Mouse (Mus musculus) liver, postnatal 0 days (tissue): ENCODE results near the gene Luc7l2. TPM values are rescaled to one million over a fixed set of nuclear protein-coding genes. Genes with fewer than 3 reads are reported as not detected.
A peak's percentile ranks its signal among the peaks of the same experiment; 100 is the strongest.

ENCODE experiments used
- ATAC-seq: fragments of 200-750 bp; cut with Nextera tagmentation; 2 replicates; pipeline ENCODE4 v1.8.0; 2017; ENCODE audit warnings: mild to moderate bottlenecking, moderate library complexity
- DNase-seq: peaks from one replicate; pipeline ENCODE4 v3.0.0-alpha.2; 2016
- H3K27ac ChIP-seq: fragments of 300-500 bp; sonication (generic); 2 replicates; pipeline ENCODE4 v1.5.1; 2014; ENCODE audit warnings: antibody characterized with exemption, moderate library complexity, mild to moderate bottlenecking, low read depth
- H3K27me3 ChIP-seq: fragments of 300-500 bp; sonication (generic); 2 replicates; pipeline ENCODE4 v1.6.1; 2014; ENCODE audit warnings: low read length, control low read depth, mixed read lengths; ENCODE audit not compliant: insufficient read depth
- H3K36me3 ChIP-seq: fragments of 300-500 bp; sonication (generic); replicated peaks from 2 replicates; pipeline ENCODE4 v1.6.1; 2014; ENCODE audit warnings: mild to moderate bottlenecking, control low read depth, low read length, moderate library complexity, mixed read lengths; ENCODE audit not compliant: insufficient read depth
- H3K4me1 ChIP-seq: fragments of 300-500 bp; sonication (generic); 2 replicates; pipeline ENCODE4 v1.6.1; 2014; ENCODE audit warnings: antibody characterized with exemption, mild to moderate bottlenecking, control low read depth; ENCODE audit not compliant: insufficient read depth
- H3K4me2 ChIP-seq: fragments of 300-500 bp; sonication (generic); 2 replicates; pipeline ENCODE4 v1.6.1; 2014; ENCODE audit warnings: low read depth, mild to moderate bottlenecking, low read length, moderate library complexity, mixed read lengths
- H3K4me3 ChIP-seq: fragments of 300-500 bp; sonication (generic); 2 replicates; pipeline ENCODE4 v1.5.1; 2014; ENCODE audit warnings: low read depth, low read length
- H3K9ac ChIP-seq: fragments of 300-500 bp; sonication (generic); replicated peaks from 2 replicates; pipeline ENCODE4 v1.6.1; 2014; ENCODE audit warnings: mild to moderate bottlenecking, moderate library complexity
- H3K9me3 ChIP-seq: fragments of 300-500 bp; sonication (generic); 2 replicates; pipeline ENCODE4 v1.6.1; 2016; ENCODE audit warnings: mild to moderate bottlenecking, control low read depth, low read length, mixed read lengths
- CTCF ChIP-seq: sonication (generic); IDR thresholded peaks from 2 replicates; pipeline ENCODE4 v1.5.1; 2016; ENCODE audit warnings: antibody characterized with exemption, low read depth
- EP300 ChIP-seq: IDR thresholded peaks from 2 replicates; pipeline ENCODE4 v1.6.1; 2016; ENCODE audit warnings: antibody characterized with exemption, low read depth, mild to moderate bottlenecking
- WGBS: fragments of 180-500 bp; shearing (Covaris S2); extraction: QIAGEN DNeasy Blood & Tissue Kit; methylation state at CpG from one replicate; pipeline ENCODE4 v1.1.7; 2014; ENCODE audit not compliant: insufficient replicate concordance; 5-methylcytosine and 5-hydroxymethylcytosine counted together
- polyA plus RNA-seq: library from polyadenylated mRNA; unstranded; fragments of >200 nt; fragmentation: Nextera tagmentation; extraction: Ambion mirVana; gene quantifications from 2 replicates; pipeline ENCODE4 v1.2.1, GENCODE M21; 2015

Luc7l2 gene
- polyA plus RNA-seq, result 18.0 and 19.1 TPM in 2 replicates

GRCm38 (mm10) chr6:38551062-38551988 is at the start of gene Luc7l2:
Gene Luc7l2 (plus strand): TSS chr6:38551334.
- TF ChIP-seq EP300, result peak; percentile 90
- TF ChIP-seq CTCF, result no peak
- Histone ChIP-seq H3K9ac (peak within 1 kb of the TSS; percentile 88), H3K4me3 (peak within 1 kb of the TSS; percentile 81), H3K27me3 (no peaks in the 10 kb centered on the region), H3K9me3 (no peaks in the 10 kb centered on the region), H3K27ac (peak within 1 kb of the TSS; percentile 99), H3K4me2 (peak within 1 kb of the TSS; percentile 68), H3K36me3 (peaks cover 2% of the 10 kb centered on the region; the same call in 1 of the 2 replicates), H3K4me1 (peaks cover 20% of the 10 kb centered on the region)
- peak; percentile 83 for ATAC-seq
- under 1% methylated on average over 78 of the region's 98 CpGs for WGBS
- DNase-seq, result peak; percentile 97

DNA sequence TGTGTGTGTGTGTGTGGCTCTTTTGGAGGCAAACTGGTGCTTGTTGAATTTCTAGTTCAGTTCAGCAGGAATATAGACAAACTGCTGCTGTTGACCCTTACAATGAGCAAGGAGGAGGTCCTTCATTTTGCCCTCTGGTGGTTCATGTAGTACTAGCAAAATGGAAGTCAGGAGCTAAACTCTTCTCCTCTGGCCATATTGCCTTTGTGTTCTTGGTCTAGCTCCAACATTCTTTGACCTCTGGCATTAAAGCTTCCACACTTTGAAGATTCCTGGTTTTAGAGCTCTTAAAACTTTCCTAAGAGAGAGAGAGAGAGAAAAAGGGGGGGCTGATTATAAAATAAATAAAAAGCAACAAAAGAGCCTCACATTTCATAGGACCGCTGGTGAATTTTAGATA is 39.0 kb upstream of the Luc7l2 start:
- Histone ChIP-seq H3K9me3 (no peaks in the 10 kb centered on the region), H3K4me1 (no peaks in the 10 kb centered on the region), H3K9ac (no peak overlapping the region), H3K27me3 (no peaks in the 10 kb centered on the region), H3K36me3 (no peaks in the 10 kb centered on the region; the same call in 1 of the 2 replicates), H3K4me3 (no peak overlapping the region), H3K27ac (no peak overlapping the region), H3K4me2 (no peak overlapping the region)
- ATAC-seq, result no peak
- TF ChIP-seq CTCF, result 0 out of 2 replicates have a peak, but pooled peaks have one; percentile 26
- TF ChIP-seq EP300, result no peak
- 95% methylated on average over 1 of the region's 1 CpGs for WGBS
- DNase-seq, result no peak

GRCm38 (mm10) chr6:38512830-38513229 is 38.3 kb upstream of the Luc7l2 start:
- no peak overlapping the region for H3K27ac ChIP-seq
- no peaks in the 10 kb centered on the region for H3K9me3 ChIP-seq
- ATAC-seq, result no peak
- no peak overlapping the region for H3K9ac ChIP-seq
- TF ChIP-seq EP300 (no peak), CTCF (no peak)
- H3K4me2 ChIP-seq, result no peak overlapping the region
- no peak overlapping the region for H3K4me3 ChIP-seq
- no peaks in the 10 kb centered on the region for H3K4me1 ChIP-seq
- no peak for DNase-seq
- H3K36me3 ChIP-seq, result no peaks in the 10 kb centered on the region; the same call in 1 of the 2 replicates
- no peaks in the 10 kb centered on the region for H3K27me3 ChIP-seq

- WGBS, result 84% methylated on average over 4 of the region's 4 CpGs
- TF ChIP-seq CTCF (no peak), EP300 (no peak)
- H3K36me3 ChIP-seq, result no peaks in the 10 kb centered on the region; the same call in 1 of the 2 replicates
- H3K9me3 ChIP-seq, result no peaks in the 10 kb centered on the region
- no peak overlapping the region for H3K4me3 ChIP-seq
- H3K27me3 ChIP-seq, result no peaks in the 10 kb centered on the region
- H3K9ac ChIP-seq, result no peak overlapping the region
- no peaks in the 10 kb centered on the region for H3K4me1 ChIP-seq
- no peak for ATAC-seq
- no peak overlapping the region for H3K27ac ChIP-seq
- H3K4me2 ChIP-seq, result no peak overlapping the region
- DNase-seq, result no peak
Observed at GRCm38 (mm10) chr6:38515201-38515600, 35.9 kb upstream of the Luc7l2 start.

DNA sequence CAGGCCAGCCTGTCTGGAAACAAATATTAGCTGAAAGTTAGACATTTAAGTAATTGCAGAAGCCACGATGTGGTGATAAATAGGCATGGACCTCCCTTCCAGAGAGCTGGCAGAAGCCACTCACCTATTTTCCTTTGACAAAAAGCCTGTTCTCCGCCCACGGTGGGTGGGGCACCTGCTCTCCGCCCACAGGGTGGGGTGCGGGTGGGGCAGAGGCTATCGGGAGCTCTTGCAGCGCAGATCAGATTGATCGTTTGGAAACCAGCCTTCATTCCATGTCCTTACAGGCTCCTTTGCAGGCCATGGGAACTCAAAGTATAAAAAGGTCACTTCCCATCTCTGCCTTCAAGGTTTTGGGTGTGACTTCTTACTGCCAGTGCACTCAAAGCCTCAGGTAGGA is 27.3 kb upstream of the Luc7l2 start:
- ATAC-seq (no peak), DNase-seq (peak; percentile 60)
- WGBS, result 17% methylated on average over 8 of the region's 8 CpGs

GRCm38 (mm10) chr6:38531211-38531820 is 19.8 kb upstream of the Luc7l2 start:
- Histone ChIP-seq H3K9ac (no peak overlapping the region), H3K9me3 (no peaks in the 10 kb centered on the region), H3K27me3 (no peaks in the 10 kb centered on the region), H3K4me3 (no peak overlapping the region), H3K36me3 (no peaks in the 10 kb centered on the region), H3K27ac (no peak overlapping the region), H3K4me2 (no peak overlapping the region), H3K4me1 (peaks cover 17% of the 10 kb centered on the region)
- no peak for TF ChIP-seq EP300
- peak; percentile 82 for TF ChIP-seq CTCF
- ATAC-seq (no peak), DNase-seq (peak; percentile 44)
- 40% methylated on average over 5 of the region's 5 CpGs for WGBS

More for the DNA sequence above, 27.3 kb upstream of the Luc7l2 start:
- Histone ChIP-seq H3K36me3 (no peaks in the 10 kb centered on the region), H3K4me3 (no peak overlapping the region), H3K27ac (no peak overlapping the region), H3K9ac (no peak overlapping the region), H3K4me2 (peak overlapping the region; percentile 50), H3K9me3 (no peaks in the 10 kb centered on the region), H3K27me3 (no peaks in the 10 kb centered on the region), H3K4me1 (peaks cover 5% of the 10 kb centered on the region)
- TF ChIP-seq EP300 (no peak), CTCF (no peak)
